Mouse (Mus musculus) limb, embryonic 13.5 days (tissue): ENCODE data around the gene Ltb4r1. TPM values are rescaled to one million over a fixed set of nuclear protein-coding genes. Genes with fewer than 3 reads are reported as not detected.
"Not testable (repeated sequence)": the region's sequence is repeated elsewhere in the genome, so short reads cannot be mapped to it uniquely, and the experiment has no call there.

Experiments
- ATAC-seq: fragments of 200-750 bp; cut with Nextera tagmentation; 2 replicates; pipeline ENCODE4 v1.8.0; 2017; ENCODE audit warnings: low read depth, moderate number of reproducible peaks, moderate TSS enrichment; ENCODE audit not compliant: low FRiP score
- H3K27ac ChIP-seq: fragments of 300-500 bp; sonication (generic); 2 replicates; pipeline ENCODE4 v1.5.1; 2015; ENCODE audit warnings: inconsistent platforms, mild to moderate bottlenecking, moderate library complexity
- H3K27me3 ChIP-seq: fragments of 300-500 bp; sonication (generic); 2 replicates; pipeline ENCODE4 v1.6.1; 2015; ENCODE audit warnings: mild to moderate bottlenecking, inconsistent platforms
- H3K36me3 ChIP-seq: fragments of 300-500 bp; sonication (generic); 2 replicates; pipeline ENCODE4 v1.6.1; 2015; ENCODE audit warnings: inconsistent platforms, mild to moderate bottlenecking, moderate library complexity
- H3K4me1 ChIP-seq: fragments of 300-500 bp; sonication (generic); 2 replicates; pipeline ENCODE4 v1.6.1; 2015; ENCODE audit warnings: inconsistent platforms
- H3K4me2 ChIP-seq: fragments of 300-500 bp; sonication (generic); replicated peaks from 2 replicates; pipeline ENCODE4 v1.6.1; 2015; ENCODE audit warnings: inconsistent platforms, mild to moderate bottlenecking, moderate library complexity
- H3K4me3 ChIP-seq: fragments of 300-500 bp; sonication (generic); 2 replicates; pipeline ENCODE4 v1.5.1; 2015; ENCODE audit warnings: moderate library complexity, mild to moderate bottlenecking, inconsistent platforms
- H3K9ac ChIP-seq: fragments of 300-500 bp; sonication (generic); 2 replicates; pipeline ENCODE4 v1.6.1; 2015; ENCODE audit warnings: mild to moderate bottlenecking, inconsistent platforms
- H3K9me3 ChIP-seq: fragments of 300-500 bp; sonication (generic); 2 replicates; pipeline ENCODE4 v1.6.1; 2016; ENCODE audit warnings: inconsistent platforms
- WGBS: fragments of 180-500 bp; shearing (Covaris S2); methylation state at CpG from one replicate; pipeline ENCODE4 v1.1.7; 2015; 5-methylcytosine and 5-hydroxymethylcytosine counted together
- polyA plus RNA-seq: library from polyadenylated mRNA; unstranded; fragments of >200 nt; fragmentation: Nextera tagmentation; extraction: Ambion mirVana; gene quantifications from 2 replicates; pipeline ENCODE4 v1.2.1, GENCODE M21; 2015

Ltb4r1 gene
- polyA plus RNA-seq, 1 experiment from 2014 or later = 0.51 TPM

- Histone ChIP-seq H3K36me3 (peaks cover 45% of the 10 kb centered on the region), H3K4me3 (peak overlapping the region; percentile 89), H3K27ac (no peak overlapping the region), H3K4me1 (peaks cover 31% of the 10 kb centered on the region), H3K4me2 (peak overlapping the region; percentile 99), H3K9ac (peak overlapping the region; percentile 90), H3K9me3 (no peaks in the 10 kb centered on the region), H3K27me3 (no peaks in the 10 kb centered on the region)
- ATAC-seq = no peak
- whole genome bisulfite sequencing = 86% methylated on average over 10 of the region's 10 CpGs
Observed at GRCm38 (mm10) chr14:55747051-55747847, 18.5 kb upstream of the Ltb4r1 start.

DNA sequence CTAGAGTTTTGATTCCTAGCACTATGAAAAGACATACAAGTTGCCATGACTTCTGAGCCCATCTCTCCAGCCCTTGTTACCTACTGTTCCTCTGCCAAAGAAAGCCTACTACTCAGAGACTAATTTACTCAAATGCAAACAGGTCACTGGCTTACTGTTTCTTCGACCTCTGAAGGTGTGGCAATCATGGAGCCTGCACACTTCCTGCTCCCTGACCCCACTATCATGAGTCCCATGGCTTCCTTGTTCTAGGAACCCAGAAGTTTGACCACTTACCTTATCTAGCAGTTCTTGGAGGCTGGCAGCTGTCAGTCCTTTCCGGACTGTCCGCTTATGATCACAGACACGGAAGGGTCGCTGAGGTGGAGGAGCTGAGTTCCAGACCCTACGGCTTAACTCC, 8.2 kb upstream of the Ltb4r1 start:
- Histone ChIP-seq H3K4me3 (no peak overlapping the region), H3K27ac (no peak overlapping the region), H3K4me1 (peaks cover 12% of the 10 kb centered on the region), H3K9ac (no peak overlapping the region), H3K9me3 (no peaks in the 10 kb centered on the region), H3K27me3 (peaks cover 16% of the 10 kb centered on the region), H3K4me2 (no peak overlapping the region), H3K36me3 (peaks cover 42% of the 10 kb centered on the region)
- ATAC-seq = no peak
- WGBS = 83% methylated on average over 6 of the region's 6 CpGs

GRCm38 (mm10) chr14:55758363-55758784, 7.4 kb upstream of the Ltb4r1 start, which contains the start of gene Cideb:
Gene Cideb (minus strand): TSS chr14:55758458.
- H3K4me2 ChIP-seq = peak within 1 kb of the TSS; percentile 41
- 22% methylated on average over 8 of the region's 8 CpGs for WGBS
- no peak within 1 kb of the TSS for H3K9ac ChIP-seq
- peaks cover 22% of the 10 kb centered on the region for H3K27me3 ChIP-seq
- no peak within 1 kb of the TSS for H3K27ac ChIP-seq
- H3K9me3 ChIP-seq = no peaks in the 10 kb centered on the region
- 0 out of 2 replicates have a peak within 1 kb of the TSS, but pooled peaks have one; percentile 0 for H3K4me3 ChIP-seq
- no peak for ATAC-seq
- peaks cover 16% of the 10 kb centered on the region for H3K4me1 ChIP-seq
- H3K36me3 ChIP-seq = peaks cover 34% of the 10 kb centered on the region

- peaks cover 16% of the 10 kb centered on the region for H3K36me3 ChIP-seq
- peaks cover 16% of the 10 kb centered on the region for H3K4me1 ChIP-seq
- ATAC-seq, H3K9ac ChIP-seq, H3K27ac ChIP-seq, H3K9me3 ChIP-seq: not testable (repeated sequence)
- WGBS = 0% methylated on average over 6 of the region's 6 CpGs
- peaks cover 39% of the 10 kb centered on the region for H3K27me3 ChIP-seq
- peak overlapping the region; percentile 18; the same call in 1 of the 2 replicates for H3K4me3 ChIP-seq
- H3K4me2 ChIP-seq = peak overlapping the region; percentile 54
Observed at GRCm38 (mm10) chr14:55760156-55760555, 5.6 kb upstream of the Ltb4r1 start.

GRCm38 (mm10) chr14:55761163-55761562, 4.6 kb upstream of the Ltb4r1 start, which contains the start of gene Ltb4r2:
Gene Ltb4r2 (plus strand): TSS chr14:55761428.
- H3K9ac ChIP-seq = peak within 1 kb of the TSS; percentile 85
- peak within 1 kb of the TSS; percentile 96 for H3K4me2 ChIP-seq
- H3K27ac ChIP-seq = peak within 1 kb of the TSS; percentile 44
- H3K4me3 ChIP-seq = peak within 1 kb of the TSS; percentile 57
- peaks cover 49% of the 10 kb centered on the region for H3K27me3 ChIP-seq
- ATAC-seq = no peak
- 67% methylated on average over 6 of the region's 6 CpGs for WGBS
- peaks cover 16% of the 10 kb centered on the region for H3K4me1 ChIP-seq
- H3K36me3 ChIP-seq = peaks cover 6% of the 10 kb centered on the region; the same call in 1 of the 2 replicates
- H3K9me3 ChIP-seq = no peaks in the 10 kb centered on the region

DNA sequence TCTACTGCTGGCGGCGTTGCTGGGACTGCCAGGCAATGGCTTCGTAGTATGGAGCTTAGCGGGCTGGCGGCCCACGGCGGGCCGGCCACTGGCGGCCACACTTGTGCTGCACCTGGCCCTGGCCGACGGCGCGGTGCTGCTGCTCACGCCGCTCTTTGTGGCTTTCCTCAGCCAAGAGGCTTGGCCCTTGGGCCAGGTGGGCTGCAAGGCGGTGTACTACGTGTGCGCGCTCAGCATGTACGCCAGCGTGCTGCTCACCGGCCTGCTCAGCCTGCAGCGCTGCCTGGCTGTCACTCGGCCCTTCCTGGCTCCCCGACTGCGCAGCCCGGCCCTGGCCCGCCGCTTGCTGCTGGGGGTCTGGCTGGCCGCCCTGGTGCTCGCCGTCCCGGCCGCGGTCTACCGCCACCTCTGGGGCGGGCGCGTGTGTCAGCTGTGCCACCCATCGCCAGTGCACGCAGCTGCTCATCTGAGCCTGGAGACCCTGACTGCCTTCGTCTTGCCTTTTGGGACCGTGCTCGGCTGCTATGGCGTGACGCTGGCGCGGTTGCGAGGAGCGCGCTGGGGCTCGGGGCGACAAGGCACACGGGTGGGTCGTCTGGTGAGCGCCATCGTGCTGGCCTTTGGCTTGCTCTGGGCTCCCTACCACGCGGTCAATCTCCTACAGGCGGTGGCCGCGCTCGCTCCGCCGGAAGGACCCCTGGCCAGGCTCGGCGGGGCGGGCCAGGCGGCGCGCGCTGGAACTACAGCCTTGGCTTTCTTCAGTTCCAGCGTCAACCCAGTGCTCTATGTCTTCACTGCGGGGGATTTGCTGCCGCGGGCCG, 3.6 kb upstream of the Ltb4r1 start:
- ATAC-seq = peak; percentile 81
- Histone ChIP-seq H3K4me3 (peak overlapping the region; percentile 57), H3K36me3 (no peaks in the 10 kb centered on the region), H3K27me3 (peaks cover 58% of the 10 kb centered on the region), H3K9me3 (no peaks in the 10 kb centered on the region), H3K27ac (peak overlapping the region; percentile 44), H3K4me1 (peaks cover 16% of the 10 kb centered on the region), H3K4me2 (peak overlapping the region; percentile 96), H3K9ac (peak overlapping the region; percentile 85)
- under 1% methylated on average over 77 of the region's 77 CpGs for WGBS

- WGBS = 65% methylated on average over 7 of the region's 7 CpGs
- Histone ChIP-seq H3K4me1 (peaks cover 24% of the 10 kb centered on the region), H3K9me3 (no peaks in the 10 kb centered on the region), H3K36me3 (no peaks in the 10 kb centered on the region), H3K4me3 (no peak overlapping the region), H3K27ac (no peak overlapping the region), H3K27me3 (peaks cover 67% of the 10 kb centered on the region), H3K4me2 (peak overlapping the region; percentile 96), H3K9ac (peak overlapping the region; percentile 85; the same call in 1 of the 2 replicates)
- ATAC-seq = no peak
Observed at GRCm38 (mm10) chr14:55763166-55763565, 2.6 kb upstream of the Ltb4r1 start.

DNA sequence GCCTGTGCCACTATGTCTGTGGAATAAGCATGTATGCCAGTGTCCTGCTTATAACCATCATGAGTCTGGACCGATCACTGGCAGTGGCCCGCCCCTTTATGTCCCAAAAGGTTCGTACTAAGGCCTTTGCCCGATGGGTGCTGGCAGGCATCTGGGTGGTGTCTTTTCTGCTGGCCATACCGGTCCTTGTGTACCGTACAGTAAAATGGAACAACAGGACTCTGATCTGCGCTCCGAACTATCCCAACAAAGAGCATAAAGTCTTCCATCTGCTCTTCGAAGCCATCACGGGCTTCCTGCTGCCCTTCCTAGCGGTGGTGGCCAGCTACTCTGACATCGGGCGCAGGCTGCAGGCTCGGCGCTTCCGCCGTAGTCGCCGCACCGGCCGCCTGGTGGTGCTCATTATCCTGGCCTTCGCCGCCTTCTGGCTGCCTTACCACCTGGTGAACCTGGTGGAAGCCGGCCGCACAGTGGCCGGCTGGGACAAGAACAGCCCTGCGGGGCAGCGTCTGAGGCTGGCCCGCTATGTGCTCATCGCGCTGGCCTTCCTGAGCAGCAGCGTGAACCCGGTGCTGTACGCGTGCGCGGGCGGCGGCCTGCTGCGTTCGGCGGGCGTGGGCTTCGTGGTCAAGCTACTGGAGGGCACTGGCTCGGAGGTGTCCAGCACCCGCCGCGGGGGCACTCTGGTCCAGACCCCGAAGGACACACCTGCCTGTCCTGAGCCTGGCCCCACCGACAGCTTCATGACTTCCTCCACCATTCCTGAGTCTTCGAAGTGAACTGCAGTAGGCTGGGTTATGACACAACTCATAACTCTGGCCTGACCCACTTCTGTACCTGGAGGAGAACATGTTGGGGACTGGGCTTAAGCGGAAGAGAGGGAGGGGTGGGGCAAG, 2.0 kb downstream of the Ltb4r1 start:
- 11% methylated on average over 52 of the region's 52 CpGs for WGBS
- peak; percentile 42; the same call in 1 of the 2 replicates for ATAC-seq
- Histone ChIP-seq H3K4me2 (peak overlapping the region; percentile 72), H3K9ac (peak overlapping the region; percentile 66), H3K36me3 (0 out of 2 replicates have a peak, but pooled peaks cover 3% of the 10 kb centered on the region), H3K4me3 (peak overlapping the region; percentile 43), H3K27ac (no peak overlapping the region), H3K9me3 (no peaks in the 10 kb centered on the region), H3K27me3 (peaks cover 70% of the 10 kb centered on the region), H3K4me1 (peaks cover 12% of the 10 kb centered on the region; the same call in 1 of the 2 replicates)

DNA sequence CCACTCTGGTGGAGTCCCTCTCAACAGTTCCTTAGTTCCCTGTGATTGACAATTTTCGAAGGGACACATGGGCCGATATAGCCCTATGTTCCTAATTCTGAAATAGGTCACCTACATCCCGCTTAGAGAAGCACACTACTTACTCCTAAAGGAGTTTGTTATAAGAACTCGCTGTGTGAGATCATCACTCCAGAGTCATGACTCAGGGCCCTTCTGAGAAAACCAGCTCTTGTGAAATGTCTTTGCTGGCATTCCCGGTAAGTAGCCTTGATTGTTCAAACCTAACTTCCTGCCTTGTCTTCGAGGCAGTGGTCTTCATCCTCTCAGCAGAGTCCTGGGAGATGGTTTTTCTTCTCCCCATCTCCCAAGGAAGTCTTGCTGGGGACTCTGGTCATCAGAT, 2.8 kb downstream of the Ltb4r1 start:
- Histone ChIP-seq H3K27ac (no peak overlapping the region), H3K36me3 (0 out of 2 replicates have a peak, but pooled peaks cover 3% of the 10 kb centered on the region), H3K4me3 (no peak overlapping the region), H3K27me3 (peaks cover 62% of the 10 kb centered on the region), H3K9me3 (no peaks in the 10 kb centered on the region), H3K4me2 (no peak overlapping the region), H3K4me1 (peaks cover 10% of the 10 kb centered on the region; the same call in 1 of the 2 replicates), H3K9ac (no peak overlapping the region)
- WGBS = 86% methylated on average over 6 of the region's 6 CpGs
- ATAC-seq = no peak

DNA sequence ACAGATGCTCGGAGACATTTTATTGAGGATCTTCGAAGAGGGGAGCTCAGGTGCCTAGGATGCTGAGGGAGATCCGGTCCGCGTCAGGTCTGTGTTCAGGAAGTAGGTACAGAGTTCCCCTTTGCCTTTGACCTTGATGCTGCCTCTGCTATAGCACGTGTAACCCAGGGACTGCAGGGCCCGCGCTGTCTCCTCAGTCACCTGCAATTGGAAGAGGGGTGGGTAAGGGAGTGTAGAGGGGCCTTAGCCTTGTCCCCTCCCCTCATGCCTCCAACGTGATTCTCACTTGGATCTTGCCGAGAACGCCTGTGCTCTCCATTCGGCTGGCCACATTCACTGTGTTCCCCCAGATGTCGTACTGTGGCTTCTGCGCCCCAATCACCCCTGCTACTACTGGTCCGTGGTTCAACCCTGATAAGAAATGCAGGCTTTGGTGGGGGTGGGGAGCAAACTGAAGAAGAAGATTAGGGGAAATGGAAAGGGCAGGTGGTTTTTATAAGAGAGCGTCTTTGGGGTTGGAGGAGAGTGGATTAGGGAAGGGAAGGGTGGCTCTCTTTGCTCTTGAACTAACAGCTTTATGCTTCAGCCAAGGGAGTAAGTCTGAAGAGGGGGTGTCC, 3.4 kb downstream of the Ltb4r1 start:
- Histone ChIP-seq H3K4me3 (no peak overlapping the region), H3K27ac (no peak overlapping the region), H3K27me3 (peaks cover 57% of the 10 kb centered on the region), H3K4me2 (no peak overlapping the region), H3K9me3 (no peaks in the 10 kb centered on the region), H3K36me3 (peaks cover 3% of the 10 kb centered on the region; the same call in 1 of the 2 replicates), H3K4me1 (peaks cover 10% of the 10 kb centered on the region; the same call in 1 of the 2 replicates), H3K9ac (no peak overlapping the region)
- WGBS = 78% methylated on average over 16 of the region's 16 CpGs
- ATAC-seq = no peak

DNA sequence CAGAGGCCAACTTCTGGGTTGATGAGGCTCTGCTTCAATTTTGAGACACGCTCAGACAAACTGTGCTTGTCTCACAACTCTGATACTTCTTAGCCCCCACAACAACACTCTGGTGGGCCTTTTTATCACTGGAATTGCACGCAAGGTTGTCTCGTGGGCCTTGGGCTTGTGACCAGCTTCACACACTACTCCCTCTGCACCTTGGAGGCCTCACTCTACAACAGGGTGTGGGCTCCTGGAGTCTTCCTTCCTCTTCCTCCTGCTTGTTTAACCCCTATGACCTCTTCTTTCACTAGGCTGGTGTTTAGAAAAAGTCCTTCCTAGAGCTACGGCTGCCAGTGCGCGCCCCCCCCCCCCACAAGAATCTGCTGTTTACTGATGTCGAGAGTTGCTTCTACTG, 10.9 kb downstream of the Ltb4r1 start:
- WGBS = 75% methylated on average over 7 of the region's 7 CpGs
- Histone ChIP-seq H3K36me3 (peaks cover 24% of the 10 kb centered on the region), H3K9me3 (no peaks in the 10 kb centered on the region), H3K4me1 (peaks cover 4% of the 10 kb centered on the region), H3K27me3 (0 out of 2 replicates have a peak, but pooled peaks cover 3% of the 10 kb centered on the region), H3K4me2 (no peak overlapping the region), H3K4me3 (no peak overlapping the region), H3K27ac (no peak overlapping the region), H3K9ac (no peak overlapping the region)
- ATAC-seq = no peak
